Mouse (Mus musculus) G1E (cell line): Measurements from ENCODE around the gene Cnih2.

ENCODE experiments used
- CTCF ChIP-seq: IDR thresholded peaks from 2 replicates; pipeline ENCODE4 v1.5.1; 2012; ENCODE audit warnings: low read depth, low read length, inconsistent platforms, mixed read lengths
- GATA1 ChIP-seq: IDR thresholded peaks from 2 replicates; pipeline ENCODE4 v1.6.1; 2012; ENCODE audit warnings: borderline replicate concordance, low read length, inconsistent platforms, mixed read lengths
- GATA2 ChIP-seq: IDR thresholded peaks from 2 replicates; pipeline ENCODE4 v1.6.1; 2012; ENCODE audit warnings: low read depth, low read length, inconsistent platforms, borderline replicate concordance
- POLR2AphosphoS5 ChIP-seq: IDR thresholded peaks from 2 replicates; pipeline ENCODE4 v1.6.1; 2012; ENCODE audit warnings: low read depth, low read length, inconsistent platforms; ENCODE audit not compliant: insufficient replicate concordance
- TAL1 ChIP-seq: conservative IDR thresholded peaks from 2 replicates; pipeline ENCODE4 v1.6.1; 2012; ENCODE audit warnings: low read depth, low read length, inconsistent platforms, mixed read lengths

GRCm38 (mm10) chr19:5131237-5131636 is 32.9 kb upstream of the Cnih2 start:
- no peak for TF ChIP-seq TAL1
- TF ChIP-seq CTCF: no peak
- no peak for TF ChIP-seq GATA1
- TF ChIP-seq GATA2: no peak
- TF ChIP-seq POLR2AphosphoS5: no peak
